Mouse (Mus musculus): ENCODE measurements around the gene Trappc13. TPM values are rescaled to one million over a fixed set of nuclear protein-coding genes. Genes with fewer than 3 reads are reported as not detected.

The Trappc13 gene
- polyA plus RNA-seq, 1 experiment from 2014 or later = 21.1 TPM

DNA sequence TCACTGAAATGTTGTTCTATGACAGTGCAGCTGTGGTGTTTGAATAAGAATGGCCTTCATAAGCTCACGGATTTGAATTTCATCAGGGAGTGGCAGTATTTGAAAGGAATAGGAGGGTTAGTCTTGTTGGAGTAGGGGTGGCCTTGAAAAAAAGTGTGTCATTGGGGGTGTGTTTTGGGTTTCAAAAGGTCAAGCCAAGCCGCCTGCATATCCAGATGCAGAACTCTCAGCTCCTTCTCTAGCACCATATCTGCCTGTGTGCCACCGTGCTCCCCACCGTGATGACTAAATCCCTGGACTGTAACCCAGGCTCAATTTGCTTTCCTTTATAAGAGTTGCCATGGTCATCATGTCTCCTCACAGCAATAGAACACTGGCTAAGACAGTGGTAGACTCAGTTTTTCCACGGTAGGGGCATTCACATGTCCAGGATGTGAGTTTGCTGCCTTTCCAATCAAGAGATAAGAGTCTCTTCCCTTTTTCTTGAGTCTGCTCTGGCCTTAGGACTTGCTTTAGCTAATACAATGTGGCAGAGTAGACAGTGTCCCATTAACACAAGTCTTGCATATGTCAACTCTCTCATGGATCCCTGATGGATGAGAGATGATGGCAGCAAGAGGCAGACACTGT is 76.5 kb downstream of the Trappc13 start:
- Histone ChIP-seq H3K79me2 (ENCODE audit: inconsistent target) (peaks cover 89% of the 10 kb centered on the region), H3K36me3 (ENCODE audit: inconsistent target) (no peaks in the 10 kb centered on the region), H3K27ac (no peak overlapping the region), H3K4me3 (ENCODE audit: inconsistent target) (no peak overlapping the region)
- 84% methylated on average over 5 of the region's 5 CpGs for WGBS (ENCODE audit: missing documents)

- H3K4me3 ChIP-seq (ENCODE audit: inconsistent target) = no peak overlapping the region
- WGBS (ENCODE audit: missing documents) = 90% methylated on average over 4 of the region's 4 CpGs
- no peaks in the 10 kb centered on the region for H3K36me3 ChIP-seq (ENCODE audit: inconsistent target)
- peaks cover 85% of the 10 kb centered on the region for H3K79me2 ChIP-seq (ENCODE audit: inconsistent target)
- H3K27ac ChIP-seq = no peak overlapping the region
Measured at GRCm38 (mm10) chr13:104100416-104100815, 77.9 kb downstream of the Trappc13 start.

DNA sequence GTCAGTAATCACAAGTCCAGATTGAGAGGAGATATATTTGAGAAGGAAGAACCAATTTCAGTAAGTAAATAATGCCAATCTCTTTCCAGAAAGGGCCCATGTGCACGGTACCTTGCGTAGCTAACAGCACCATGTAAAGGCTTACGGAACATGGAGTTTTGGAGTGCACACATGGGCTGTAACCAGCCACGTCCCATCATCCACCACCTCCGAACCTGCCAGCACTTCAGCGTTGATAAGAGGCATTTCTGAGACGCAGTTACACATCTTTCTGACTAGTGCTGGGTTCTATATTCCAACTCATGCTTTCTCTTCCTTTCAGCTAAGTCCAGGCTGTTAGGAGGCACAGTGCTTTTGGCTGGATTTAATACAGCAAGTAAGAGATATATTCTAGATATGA is 81.1 kb downstream of the Trappc13 start:
- H3K4me3 ChIP-seq (ENCODE audit: inconsistent target) = no peak overlapping the region
- 99% methylated on average over 7 of the region's 7 CpGs for WGBS (ENCODE audit: missing documents)
- peaks cover 58% of the 10 kb centered on the region for H3K79me2 ChIP-seq (ENCODE audit: inconsistent target)
- no peaks in the 10 kb centered on the region for H3K36me3 ChIP-seq (ENCODE audit: inconsistent target)
- H3K27ac ChIP-seq = no peak overlapping the region

- Histone ChIP-seq H3K4me3 (ENCODE audit: inconsistent target) (no peak overlapping the region), H3K27ac (no peak overlapping the region), H3K36me3 (ENCODE audit: inconsistent target) (no peaks in the 10 kb centered on the region), H3K79me2 (ENCODE audit: inconsistent target) (peaks cover 46% of the 10 kb centered on the region)
- 94% methylated on average over 7 of the region's 7 CpGs for WGBS (ENCODE audit: missing documents)
Measured at GRCm38 (mm10) chr13:104095955-104096354, 82.3 kb downstream of the Trappc13 start.

DNA sequence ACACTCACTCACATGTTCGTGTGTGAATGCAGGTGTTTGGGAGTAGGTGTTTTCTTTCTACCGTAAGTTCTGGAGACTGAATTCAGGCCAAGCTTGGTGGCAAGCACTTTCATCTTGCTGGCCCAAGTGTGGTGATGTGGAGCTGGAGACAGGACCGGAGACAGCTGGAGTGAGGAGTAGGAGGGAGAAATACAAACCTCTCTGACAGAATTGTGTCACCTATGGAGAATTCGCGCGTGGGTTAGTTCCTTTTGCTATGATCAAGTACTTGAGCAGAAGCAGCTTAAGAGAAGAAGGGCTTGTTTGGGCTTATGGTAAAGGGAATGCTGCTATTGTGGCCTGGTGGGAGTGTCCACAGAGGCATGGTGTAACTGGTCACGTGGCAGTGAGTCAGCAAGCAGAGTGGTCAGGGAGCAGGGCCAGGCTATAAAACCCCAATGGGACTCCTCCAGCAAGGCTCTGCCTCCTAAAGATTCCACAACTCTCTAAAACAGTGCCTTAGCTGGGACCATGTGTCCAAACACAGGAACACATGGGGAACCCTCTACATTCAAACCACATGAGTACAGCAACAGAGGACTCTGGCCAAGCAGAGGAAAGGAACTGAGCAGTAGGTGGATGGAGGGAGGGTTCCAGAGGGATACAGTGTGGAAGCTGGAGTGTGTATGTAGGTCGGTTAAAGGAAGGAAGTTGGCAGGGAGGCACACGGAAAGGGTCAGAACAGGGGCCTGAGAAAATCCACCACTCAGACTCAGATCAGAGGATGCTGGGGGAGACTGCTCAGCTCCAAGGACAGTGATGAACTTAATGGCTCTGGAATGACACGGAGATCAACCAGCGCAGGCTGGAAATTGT is 83.5 kb downstream of the Trappc13 start:
- 72% methylated on average over 10 of the region's 11 CpGs for WGBS (ENCODE audit: missing documents)
- no peak overlapping the region for H3K4me3 ChIP-seq (ENCODE audit: inconsistent target)
- H3K36me3 ChIP-seq (ENCODE audit: inconsistent target) = no peaks in the 10 kb centered on the region
- H3K79me2 ChIP-seq (ENCODE audit: inconsistent target) = peaks cover 34% of the 10 kb centered on the region
- H3K27ac ChIP-seq = peak overlapping the region; percentile 19; the same call in 1 of the 2 replicates

Other genes starting within 250 kb of the Trappc13 start
- 19.7 to 52.2 TPM (median 19.9 TPM) in 3 replicates for gene Nln, start 68.9 kb downstream of the Trappc13 start, polyA plus RNA-seq (2018)
- 1.2 to 2.8 TPM (median 1.9 TPM) in 3 replicates for gene Sgtb, start 68.7 kb downstream of the Trappc13 start, polyA plus RNA-seq (2018)
- gene Trim23, start 328 bp upstream of the Trappc13 start, polyA plus RNA-seq (2018) = 7.1 to 9.9 TPM (median 9.4 TPM) in 3 replicates
- gene Cenpk, start 50.1 kb upstream of the Trappc13 start, polyA plus RNA-seq (2018) = 1.1 to 22.7 TPM (median 18.2 TPM) in 3 replicates
- 9.1 to 16.6 TPM (median 12.1 TPM) in 3 replicates for gene Ppwd1, start 50.4 kb upstream of the Trappc13 start, polyA plus RNA-seq (2018)
- 0.10 to 0.64 TPM (median 0.20 TPM) in 3 replicates for gene Adamts6, start 109.4 kb upstream of the Trappc13 start, polyA plus RNA-seq (2018)